Mouse (Mus musculus): ENCODE measurements around the gene Ccdc138. TPM values are rescaled to one million over a fixed set of nuclear protein-coding genes. Genes with fewer than 3 reads are reported as not detected.

Ccdc138 gene
- polyA plus RNA-seq, 1 experiment from 2014 or later = 3.0 TPM

GRCm38 (mm10) chr10:58616565-58616964 is 118.8 kb downstream of the Ccdc138 start:
- Histone ChIP-seq H3K27me3 (no peaks in the 10 kb centered on the region), H3K9ac (no peak overlapping the region), H3K36me3 (no peaks in the 10 kb centered on the region), H3K9me3 (replicated peaks) (no peaks in the 10 kb centered on the region), H3K27ac (no peak overlapping the region), H3K4me3 (replicated peaks) (no peak overlapping the region), H3K4me1 (replicated peaks) (no peaks in the 10 kb centered on the region), H3K4me2 (no peak overlapping the region)
- DNase-seq (no peak), ATAC-seq (ENCODE audit: low read depth) (no peak)
- 70% methylated on average over 5 of the region's 5 CpGs for WGBS (ENCODE audit: insufficient replicate concordance)

- Histone ChIP-seq H3K4me3 (replicated peaks) (no peak overlapping the region), H3K4me2 (no peak overlapping the region), H3K27me3 (no peaks in the 10 kb centered on the region), H3K36me3 (no peaks in the 10 kb centered on the region), H3K27ac (no peak overlapping the region), H3K9me3 (replicated peaks) (0 out of 2 replicates have a peak, but pooled peaks cover 2% of the 10 kb centered on the region), H3K4me1 (replicated peaks) (no peaks in the 10 kb centered on the region), H3K9ac (no peak overlapping the region)
- DNase-seq = no peak
- WGBS (ENCODE audit: insufficient replicate concordance) = 77% methylated on average over 17 of the region's 17 CpGs
- ATAC-seq (ENCODE audit: low read depth) = no peak
These were observed 120.9 kb downstream of the Ccdc138 start for GRCm38 (mm10) chr10:58618501-58619216.

- no peak overlapping the region for H3K4me2 ChIP-seq
- H3K27ac ChIP-seq = no peak overlapping the region
- no peaks in the 10 kb centered on the region for H3K27me3 ChIP-seq
- H3K9me3 ChIP-seq (replicated peaks) = 0 out of 2 replicates have a peak, but pooled peaks cover 2% of the 10 kb centered on the region
- WGBS (ENCODE audit: insufficient replicate concordance) = 70% methylated on average over 4 of the region's 4 CpGs
- H3K4me1 ChIP-seq (replicated peaks) = no peaks in the 10 kb centered on the region
- no peak for ATAC-seq (ENCODE audit: low read depth)
- H3K36me3 ChIP-seq = no peaks in the 10 kb centered on the region
- H3K4me3 ChIP-seq (replicated peaks) = no peak overlapping the region
- DNase-seq = no peak
- no peak overlapping the region for H3K9ac ChIP-seq
These were observed 121.5 kb downstream of the Ccdc138 start for GRCm38 (mm10) chr10:58619266-58619665.

- H3K4me3 ChIP-seq (replicated peaks) = no peak overlapping the region
- H3K27me3 ChIP-seq = no peaks in the 10 kb centered on the region
- ATAC-seq (ENCODE audit: low read depth) (no peak), DNase-seq (no peak)
- H3K36me3 ChIP-seq = no peaks in the 10 kb centered on the region
- H3K4me1 ChIP-seq (replicated peaks) = no peaks in the 10 kb centered on the region
- H3K9me3 ChIP-seq (replicated peaks) = 0 out of 2 replicates have a peak, but pooled peaks cover 2% of the 10 kb centered on the region
- no peak overlapping the region for H3K9ac ChIP-seq
- no peak overlapping the region for H3K4me2 ChIP-seq
- no peak overlapping the region for H3K27ac ChIP-seq
- WGBS (ENCODE audit: insufficient replicate concordance) = 30% methylated on average over 12 of the region's 12 CpGs
These were observed 127.3 kb downstream of the Ccdc138 start for GRCm38 (mm10) chr10:58624848-58625711.

Other genes starting within 250 kb of the Ccdc138 start
- 27.2 and 35.2 TPM in 2 replicates for gene Gcc2, start 242.5 kb upstream of the Ccdc138 start, polyA plus RNA-seq (2015; fragmentation: Nextera tagmentation; extraction: Ambion mirVana)
- 107 and 118 TPM in 2 replicates for gene Lims1, start 174.5 kb upstream of the Ccdc138 start, polyA plus RNA-seq (2015; fragmentation: Nextera tagmentation; extraction: Ambion mirVana)
- gene Ranbp2, start 51.0 kb upstream of the Ccdc138 start, polyA plus RNA-seq (2015; fragmentation: Nextera tagmentation; extraction: Ambion mirVana) = 20.4 and 27.8 TPM in 2 replicates
- not detected in 2 replicates for gene Edar, start 177.7 kb downstream of the Ccdc138 start, polyA plus RNA-seq (2015; fragmentation: Nextera tagmentation; extraction: Ambion mirVana)
- gene Gm17542, start 220.3 kb downstream of the Ccdc138 start, polyA plus RNA-seq (2015; fragmentation: Nextera tagmentation; extraction: Ambion mirVana) = not detected in 2 replicates

All from liver, embryonic 13.5 days (tissue).